Mouse (Mus musculus): ENCODE measurements at regions not wholly inside any gene's neighbourhood (a gene's known extent, or its start where the extent isn't known, plus 50 kb on each side); places are given as distances from the start of the nearest gene placed in this dataset.

DNA sequence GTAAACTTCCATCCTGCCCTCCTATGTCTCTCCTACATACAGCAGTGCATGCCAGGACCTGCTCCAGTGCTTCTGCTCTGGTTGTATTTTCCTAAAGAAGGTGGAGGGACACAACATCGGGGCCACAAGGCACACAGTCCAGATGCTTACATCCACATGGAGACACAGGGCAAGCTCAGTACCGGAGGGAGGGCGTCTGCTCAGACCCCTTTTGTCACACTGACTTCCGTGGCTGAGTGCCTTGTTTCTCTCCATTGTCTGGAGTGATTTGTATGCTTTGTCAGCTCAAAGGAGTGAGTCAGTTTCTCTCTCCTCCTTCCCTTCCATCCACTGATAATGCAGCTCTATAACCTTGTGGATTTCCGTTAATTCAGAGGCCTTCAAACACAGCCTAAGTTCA, 97.4 kb upstream of the Zfand5 start:
- Histone ChIP-seq H3K4me2 (replicated peaks; ENCODE audit: low read depth, low read length) (no peak overlapping the region), H3K4me1 (replicated peaks; ENCODE audit: control insufficient read depth, insufficient read depth, low read length) (no peaks in the 10 kb centered on the region; the same call in 1 of the 2 replicates), H3K9ac (ENCODE audit: low read depth, low read length) (no peak overlapping the region), H3K36me3 (ENCODE audit: control insufficient read depth, insufficient read depth, low read length) (no peaks in the 10 kb centered on the region), H3K27me3 (ENCODE audit: control insufficient read depth, insufficient read depth, low read length) (no peaks in the 10 kb centered on the region), H3K27ac (ENCODE audit: low read depth, low read length) (no peak overlapping the region), H3K9me3 (ENCODE audit: control insufficient read depth, low read length) (no peaks in the 10 kb centered on the region), H3K4me3 (ENCODE audit: low read depth, low read length) (no peak overlapping the region)
- DNase-seq (ENCODE audit: low spot score) = peak; percentile 26
- WGBS = 33% methylated on average over 5 of the region's 5 CpGs
- peak; percentile 68; the same call in 1 of the 2 replicates for ATAC-seq (ENCODE audit: low FRiP score)

DNA sequence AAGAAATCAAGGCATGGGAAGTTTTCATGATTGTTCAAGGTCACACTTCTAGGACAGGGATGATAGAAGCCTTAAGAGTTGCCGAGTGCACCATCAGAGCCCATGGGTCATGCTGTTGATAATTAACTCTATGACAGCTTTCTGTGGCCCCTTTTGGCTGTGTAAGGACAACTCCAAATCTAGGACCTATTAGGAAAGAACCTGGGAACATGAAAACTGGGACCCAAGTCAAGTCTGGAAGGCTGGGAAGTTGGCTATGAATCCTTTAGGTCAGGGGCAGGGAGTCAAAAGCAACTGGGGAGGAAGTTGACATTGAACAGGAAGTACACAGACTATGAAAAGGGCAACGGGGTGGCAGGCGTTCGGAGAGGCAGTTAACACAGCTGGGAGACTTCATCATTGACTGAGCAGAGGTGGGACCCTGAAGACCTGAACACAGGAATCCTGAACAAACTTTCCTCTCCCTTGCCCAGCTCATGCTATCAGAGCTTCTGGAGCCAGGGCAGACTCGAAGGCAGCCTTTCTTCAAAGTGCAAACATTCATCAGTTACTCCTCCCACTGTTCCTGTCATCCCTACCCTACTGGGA, 98.1 kb upstream of the Zfand5 start:
- H3K9me3 ChIP-seq (ENCODE audit: control insufficient read depth, low read length) = no peaks in the 10 kb centered on the region
- WGBS = 72% methylated on average over 5 of the region's 5 CpGs
- H3K4me3 ChIP-seq (ENCODE audit: low read depth, low read length) = no peak overlapping the region
- no peak overlapping the region for H3K9ac ChIP-seq (ENCODE audit: low read depth, low read length)
- DNase-seq (ENCODE audit: low spot score) (no peak), ATAC-seq (ENCODE audit: low FRiP score) (no peak)
- H3K36me3 ChIP-seq (ENCODE audit: control insufficient read depth, insufficient read depth, low read length) = no peaks in the 10 kb centered on the region
- no peak overlapping the region for H3K27ac ChIP-seq (ENCODE audit: low read depth, low read length)
- H3K27me3 ChIP-seq (ENCODE audit: control insufficient read depth, insufficient read depth, low read length) = no peaks in the 10 kb centered on the region
- H3K4me2 ChIP-seq (replicated peaks; ENCODE audit: low read depth, low read length) = no peak overlapping the region
- H3K4me1 ChIP-seq (replicated peaks; ENCODE audit: control insufficient read depth, insufficient read depth, low read length) = no peaks in the 10 kb centered on the region; the same call in 1 of the 2 replicates

DNA sequence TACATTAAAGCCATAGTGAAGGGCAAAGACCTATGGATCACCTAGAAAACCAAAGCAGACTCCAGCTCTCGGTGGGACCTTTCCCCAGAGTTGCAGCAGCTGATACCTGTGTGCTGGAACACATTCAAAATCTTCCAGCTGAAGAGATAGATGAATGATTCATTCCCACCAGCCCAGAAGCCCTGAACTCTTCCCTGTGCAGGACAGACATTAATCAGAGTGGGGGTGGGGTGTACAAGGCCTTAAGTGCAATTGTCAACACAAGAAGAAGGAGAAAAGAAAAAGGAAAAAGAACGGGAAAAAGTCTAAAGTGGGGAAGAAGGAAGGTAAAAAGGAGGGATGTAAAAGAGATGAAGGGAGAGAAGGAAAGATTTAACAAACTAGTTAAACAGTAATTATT, 100.9 kb upstream of the Zfand5 start:
- Histone ChIP-seq H3K27me3 (ENCODE audit: control insufficient read depth, insufficient read depth, low read length) (no peaks in the 10 kb centered on the region), H3K9me3 (ENCODE audit: control insufficient read depth, low read length) (no peaks in the 10 kb centered on the region), H3K4me3 (ENCODE audit: low read depth, low read length) (no peak overlapping the region), H3K4me2 (replicated peaks; ENCODE audit: low read depth, low read length) (no peak overlapping the region), H3K27ac (ENCODE audit: low read depth, low read length) (no peak overlapping the region), H3K36me3 (ENCODE audit: control insufficient read depth, insufficient read depth, low read length) (no peaks in the 10 kb centered on the region), H3K9ac (ENCODE audit: low read depth, low read length) (no peak overlapping the region), H3K4me1 (replicated peaks; ENCODE audit: control insufficient read depth, insufficient read depth, low read length) (peaks cover 5% of the 10 kb centered on the region)
- DNase-seq (ENCODE audit: low spot score) (no peak), ATAC-seq (ENCODE audit: low FRiP score) (no peak)
- 66% methylated on average over 2 of the region's 2 CpGs for WGBS

DNA sequence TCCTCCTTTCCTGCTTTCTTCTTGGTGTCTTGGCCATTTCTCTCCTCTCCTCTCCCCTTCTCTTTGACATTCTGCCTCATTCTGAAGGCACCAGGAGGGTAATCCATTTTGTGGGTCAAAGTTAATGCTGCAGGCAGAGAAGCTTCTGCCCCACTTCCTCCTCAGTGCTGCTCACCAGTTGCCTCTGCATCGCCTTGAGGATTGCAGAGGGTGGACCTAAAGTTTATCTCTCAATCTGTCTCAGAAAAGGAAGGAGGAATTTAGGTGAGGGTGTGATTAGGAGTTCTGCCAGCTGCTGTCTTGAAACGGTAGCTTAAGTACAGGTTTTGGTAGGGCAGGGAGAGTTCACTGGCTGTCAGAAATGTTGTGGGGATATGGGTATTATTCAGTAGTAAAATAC, 101.3 kb upstream of the Zfand5 start:
- peaks cover 6% of the 10 kb centered on the region for H3K4me1 ChIP-seq (replicated peaks; ENCODE audit: control insufficient read depth, insufficient read depth, low read length)
- WGBS = 69% methylated on average over 2 of the region's 2 CpGs
- H3K27ac ChIP-seq (ENCODE audit: low read depth, low read length) = no peak overlapping the region
- no peak overlapping the region for H3K4me2 ChIP-seq (replicated peaks; ENCODE audit: low read depth, low read length)
- ATAC-seq (ENCODE audit: low FRiP score) (no peak), DNase-seq (ENCODE audit: low spot score) (no peak)
- H3K27me3 ChIP-seq (ENCODE audit: control insufficient read depth, insufficient read depth, low read length) = no peaks in the 10 kb centered on the region
- H3K4me3 ChIP-seq (ENCODE audit: low read depth, low read length) = no peak overlapping the region
- H3K9ac ChIP-seq (ENCODE audit: low read depth, low read length) = no peak overlapping the region
- H3K36me3 ChIP-seq (ENCODE audit: control insufficient read depth, insufficient read depth, low read length) = no peaks in the 10 kb centered on the region
- no peaks in the 10 kb centered on the region for H3K9me3 ChIP-seq (ENCODE audit: control insufficient read depth, low read length)

DNA sequence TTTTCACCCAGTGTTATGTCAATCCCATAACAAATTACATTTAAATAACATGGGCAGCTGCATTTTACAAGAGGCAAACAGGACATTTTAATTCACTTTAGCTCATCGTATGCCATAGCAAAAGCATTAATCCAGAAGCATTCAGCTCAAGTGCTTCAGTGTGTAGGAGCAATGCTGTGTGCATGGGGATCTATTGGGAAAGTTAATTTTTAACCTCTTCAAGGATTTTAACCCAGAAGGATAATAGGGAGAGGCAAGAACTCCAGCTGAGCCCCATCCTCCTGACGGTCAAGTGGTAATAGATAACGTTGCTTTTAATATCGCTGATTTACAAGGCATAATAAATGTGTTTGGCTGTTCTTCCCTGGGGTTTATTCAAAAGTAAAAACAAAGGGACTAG, 105.1 kb upstream of the Zfand5 start:
- H3K4me1 ChIP-seq (replicated peaks; ENCODE audit: control insufficient read depth, insufficient read depth, low read length) = peaks cover 6% of the 10 kb centered on the region
- H3K9ac ChIP-seq (ENCODE audit: low read depth, low read length) = no peak overlapping the region
- H3K36me3 ChIP-seq (ENCODE audit: control insufficient read depth, insufficient read depth, low read length) = no peaks in the 10 kb centered on the region
- WGBS = 13% methylated on average over 4 of the region's 4 CpGs
- DNase-seq (ENCODE audit: low spot score) = no peak
- H3K27me3 ChIP-seq (ENCODE audit: control insufficient read depth, insufficient read depth, low read length) = no peaks in the 10 kb centered on the region
- peak overlapping the region; percentile 64; the same call in 1 of the 2 replicates for H3K27ac ChIP-seq (ENCODE audit: low read depth, low read length)
- H3K4me2 ChIP-seq (replicated peaks; ENCODE audit: low read depth, low read length) = no peak overlapping the region
- H3K9me3 ChIP-seq (ENCODE audit: control insufficient read depth, low read length) = no peaks in the 10 kb centered on the region
- ATAC-seq (ENCODE audit: low FRiP score) = peak; percentile 62
- H3K4me3 ChIP-seq (ENCODE audit: low read depth, low read length) = no peak overlapping the region

DNA sequence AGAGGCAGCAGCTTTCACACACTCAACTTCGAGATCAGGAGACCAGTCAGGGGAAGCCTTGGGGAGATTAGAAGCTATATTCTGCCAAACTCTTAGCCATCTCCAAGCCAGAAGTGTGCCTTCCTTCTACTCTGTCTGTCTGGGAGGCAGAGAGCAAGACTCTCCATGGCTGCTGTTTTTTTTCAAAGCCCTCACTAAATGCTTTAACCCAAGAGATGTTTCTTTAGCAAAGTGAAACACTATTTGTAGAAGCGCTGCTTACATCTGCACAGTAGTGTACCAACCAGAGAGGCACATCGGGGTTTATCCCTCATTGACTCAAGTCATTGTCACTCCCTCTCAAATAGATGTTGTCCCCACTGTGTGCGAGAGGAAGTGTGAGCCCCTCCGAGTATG, 105.6 kb upstream of the Zfand5 start:
- DNase-seq (ENCODE audit: low spot score) (peak; percentile 30), ATAC-seq (ENCODE audit: low FRiP score) (peak; percentile 23)
- H3K4me3 ChIP-seq (ENCODE audit: low read depth, low read length) = no peak overlapping the region
- no peaks in the 10 kb centered on the region for H3K27me3 ChIP-seq (ENCODE audit: control insufficient read depth, insufficient read depth, low read length)
- 30% methylated on average over 5 of the region's 5 CpGs for WGBS
- H3K4me2 ChIP-seq (replicated peaks; ENCODE audit: low read depth, low read length) = no peak overlapping the region
- H3K27ac ChIP-seq (ENCODE audit: low read depth, low read length) = peak overlapping the region; percentile 64
- no peaks in the 10 kb centered on the region for H3K36me3 ChIP-seq (ENCODE audit: control insufficient read depth, insufficient read depth, low read length)
- H3K9ac ChIP-seq (ENCODE audit: low read depth, low read length) = peak overlapping the region; percentile 2; the same call in 1 of the 2 replicates
- H3K4me1 ChIP-seq (replicated peaks; ENCODE audit: control insufficient read depth, insufficient read depth, low read length) = peaks cover 6% of the 10 kb centered on the region
- H3K9me3 ChIP-seq (ENCODE audit: control insufficient read depth, low read length) = no peaks in the 10 kb centered on the region

DNA sequence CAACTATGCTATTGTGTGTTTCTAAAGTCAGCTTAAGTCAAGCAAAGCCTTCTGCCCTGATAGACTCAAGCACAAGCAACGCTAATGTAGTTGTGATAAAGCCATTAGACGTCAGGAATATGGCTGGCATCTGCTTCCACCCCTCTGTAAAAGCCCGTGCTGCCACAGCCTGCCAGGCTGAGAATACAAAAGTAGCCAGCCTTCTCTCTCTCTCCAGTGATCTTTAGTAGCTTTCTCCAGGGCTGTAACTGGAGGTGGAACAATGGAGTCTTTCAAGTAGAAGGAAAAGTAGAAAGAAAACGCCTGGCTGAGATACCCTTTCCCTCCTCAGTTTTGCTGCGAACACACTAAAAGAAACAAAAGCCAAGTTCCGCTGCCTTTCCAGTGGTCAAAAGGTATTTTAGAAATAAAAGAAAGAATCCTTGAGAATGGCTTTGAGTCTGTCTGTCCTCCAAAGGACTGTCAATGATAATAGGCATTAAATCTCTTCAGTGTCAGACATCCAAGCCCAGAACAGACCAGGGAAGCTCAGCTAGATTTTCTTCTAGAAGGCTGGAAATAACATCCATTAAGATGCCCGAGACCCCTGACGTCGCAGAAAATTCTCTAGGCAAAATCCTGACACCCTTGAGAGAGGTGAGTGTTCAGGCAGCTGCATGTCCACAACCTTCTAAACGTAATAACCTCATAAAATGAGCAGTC, 106.2 kb upstream of the Zfand5 start:
- Histone ChIP-seq H3K27ac (ENCODE audit: low read depth, low read length) (peak overlapping the region; percentile 64), H3K4me2 (replicated peaks; ENCODE audit: low read depth, low read length) (no peak overlapping the region), H3K9me3 (ENCODE audit: control insufficient read depth, low read length) (no peaks in the 10 kb centered on the region), H3K9ac (ENCODE audit: low read depth, low read length) (peak overlapping the region; percentile 2; the same call in 1 of the 2 replicates), H3K27me3 (ENCODE audit: control insufficient read depth, insufficient read depth, low read length) (no peaks in the 10 kb centered on the region), H3K4me1 (replicated peaks; ENCODE audit: control insufficient read depth, insufficient read depth, low read length) (peaks cover 6% of the 10 kb centered on the region), H3K4me3 (ENCODE audit: low read depth, low read length) (no peak overlapping the region), H3K36me3 (ENCODE audit: control insufficient read depth, insufficient read depth, low read length) (no peaks in the 10 kb centered on the region)
- WGBS = 17% methylated on average over 10 of the region's 10 CpGs
- peak; percentile 39 for DNase-seq (ENCODE audit: low spot score)
- ATAC-seq (ENCODE audit: low FRiP score) = peak; percentile 61

DNA sequence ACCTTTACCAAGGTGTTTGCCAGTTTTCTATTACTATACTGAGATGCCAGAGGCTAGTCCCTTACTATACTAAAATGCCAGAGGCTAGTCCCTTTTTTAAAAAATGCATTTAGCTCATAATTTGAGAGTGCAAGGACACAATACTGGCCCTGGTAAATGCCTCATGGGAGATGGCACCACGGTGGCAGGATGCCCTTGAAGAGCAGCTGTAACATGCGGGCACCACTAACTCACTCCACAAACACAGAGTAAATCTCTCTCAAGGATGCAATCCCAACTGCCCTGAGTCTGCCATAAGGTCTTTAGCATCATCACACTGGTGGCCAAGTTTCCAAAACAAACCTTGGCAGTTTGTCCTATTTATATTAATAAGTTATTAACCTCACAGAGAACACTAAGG, 108.1 kb upstream of the Zfand5 start:
- 91% methylated on average over 2 of the region's 2 CpGs for WGBS
- Histone ChIP-seq H3K27ac (ENCODE audit: low read depth, low read length) (no peak overlapping the region), H3K27me3 (ENCODE audit: control insufficient read depth, insufficient read depth, low read length) (no peaks in the 10 kb centered on the region), H3K9ac (ENCODE audit: low read depth, low read length) (no peak overlapping the region), H3K9me3 (ENCODE audit: control insufficient read depth, low read length) (no peaks in the 10 kb centered on the region), H3K4me2 (replicated peaks; ENCODE audit: low read depth, low read length) (no peak overlapping the region), H3K4me3 (ENCODE audit: low read depth, low read length) (no peak overlapping the region), H3K4me1 (replicated peaks; ENCODE audit: control insufficient read depth, insufficient read depth, low read length) (peaks cover 9% of the 10 kb centered on the region), H3K36me3 (ENCODE audit: control insufficient read depth, insufficient read depth, low read length) (no peaks in the 10 kb centered on the region)
- ATAC-seq (ENCODE audit: low FRiP score) = no peak
- DNase-seq (ENCODE audit: low spot score) = no peak

DNA sequence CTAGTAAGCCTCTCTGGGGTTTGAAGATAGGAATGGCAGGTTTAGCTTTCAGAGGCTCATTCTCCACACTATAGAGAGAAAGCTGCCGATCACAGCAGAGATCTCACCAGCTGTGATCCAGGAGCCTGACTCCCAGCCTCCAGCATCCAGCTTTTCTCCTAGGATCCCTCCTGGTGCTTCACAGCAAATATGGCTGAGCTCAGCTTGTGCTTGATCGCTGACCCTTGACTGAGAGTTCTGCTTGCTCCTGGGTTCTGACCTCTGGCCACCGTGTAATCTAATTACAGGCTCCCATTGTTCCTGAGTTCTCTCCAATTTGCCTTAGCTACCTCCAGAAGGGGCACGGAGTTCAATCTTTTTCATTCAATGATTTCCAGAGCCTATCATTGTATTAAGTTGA, 111.1 kb upstream of the Zfand5 start:
- Histone ChIP-seq H3K4me2 (replicated peaks; ENCODE audit: low read depth, low read length) (no peak overlapping the region), H3K27me3 (ENCODE audit: control insufficient read depth, insufficient read depth, low read length) (no peaks in the 10 kb centered on the region), H3K27ac (ENCODE audit: low read depth, low read length) (peak overlapping the region; percentile 36; the same call in 1 of the 2 replicates), H3K4me3 (ENCODE audit: low read depth, low read length) (no peak overlapping the region), H3K4me1 (replicated peaks; ENCODE audit: control insufficient read depth, insufficient read depth, low read length) (peaks cover 3% of the 10 kb centered on the region; the same call in 1 of the 2 replicates), H3K36me3 (ENCODE audit: control insufficient read depth, insufficient read depth, low read length) (no peaks in the 10 kb centered on the region), H3K9ac (ENCODE audit: low read depth, low read length) (no peak overlapping the region), H3K9me3 (ENCODE audit: control insufficient read depth, low read length) (no peaks in the 10 kb centered on the region)
- whole genome bisulfite sequencing = 3% methylated on average over 4 of the region's 4 CpGs
- peak; percentile 60 for ATAC-seq (ENCODE audit: low FRiP score)
- peak; percentile 55 for DNase-seq (ENCODE audit: low spot score)
